Mouse (Mus musculus) heart, embryonic 15.5 days (tissue): Measurements from ENCODE around the gene 9130019O22Rik. TPM values are rescaled to one million over a fixed set of nuclear protein-coding genes. Genes with fewer than 3 reads are reported as not detected.
A peak's percentile ranks its signal among the peaks of the same experiment; 100 is the strongest.
"Not testable (repeated sequence)": the region's sequence is repeated elsewhere in the genome, so short reads cannot be mapped to it uniquely, and the experiment has no call there.

ENCODE experiments used
- ATAC-seq: fragments of 200-750 bp; cut with Nextera tagmentation; replicated peaks from 2 replicates; pipeline ENCODE4 v1.8.0; 2017; ENCODE audit warnings: low read depth, moderate TSS enrichment; ENCODE audit not compliant: insufficient number of reproducible peaks, insufficient read depth, low FRiP score
- H3K27ac ChIP-seq: fragments of 300-500 bp; sonication (generic); 2 replicates; pipeline ENCODE4 v1.5.1; 2015; ENCODE audit warnings: mild to moderate bottlenecking, inconsistent platforms
- H3K27me3 ChIP-seq: fragments of 300-500 bp; sonication (generic); 2 replicates; pipeline ENCODE4 v1.6.1; 2015; ENCODE audit warnings: inconsistent platforms
- H3K36me3 ChIP-seq: fragments of 300-500 bp; sonication (generic); 2 replicates; pipeline ENCODE4 v1.6.1; 2015; ENCODE audit warnings: mild to moderate bottlenecking, inconsistent platforms
- H3K4me1 ChIP-seq: fragments of 300-500 bp; sonication (generic); replicated peaks from 2 replicates; pipeline ENCODE4 v1.6.1; 2015; ENCODE audit warnings: inconsistent platforms
- H3K4me2 ChIP-seq: fragments of 300-500 bp; sonication (generic); 2 replicates; pipeline ENCODE4 v1.6.1; 2015; ENCODE audit warnings: inconsistent platforms, mild to moderate bottlenecking, moderate library complexity
- H3K4me3 ChIP-seq: fragments of 300-500 bp; sonication (generic); 2 replicates; pipeline ENCODE4 v1.5.1; 2015; ENCODE audit warnings: mild to moderate bottlenecking, inconsistent platforms
- H3K9ac ChIP-seq: fragments of 300-500 bp; sonication (generic); 2 replicates; pipeline ENCODE4 v1.6.1; 2015; ENCODE audit warnings: mild to moderate bottlenecking, inconsistent platforms
- H3K9me3 ChIP-seq: fragments of 300-500 bp; sonication (generic); replicated peaks from 2 replicates; pipeline ENCODE4 v1.6.1; 2016; ENCODE audit warnings: inconsistent platforms
- WGBS: fragments of 180-500 bp; shearing (Covaris S2); methylation state at CpG from one replicate; pipeline ENCODE4 v1.1.7; 2015; ENCODE audit warnings: mixed read lengths; 5-methylcytosine and 5-hydroxymethylcytosine counted together
- polyA plus RNA-seq: library from polyadenylated mRNA; unstranded; fragments of >200 nt; fragmentation: Nextera tagmentation; extraction: Ambion mirVana; gene quantifications from 2 replicates; pipeline ENCODE4 v1.2.1, GENCODE M21; 2015

The 9130019O22Rik gene
- polyA plus RNA-seq, 1 experiment from 2014 or later = 3.0 TPM

- Histone ChIP-seq H3K4me3 (peak within 1 kb of the TSS; percentile 86), H3K27ac (peak within 1 kb of the TSS; percentile 69), H3K4me2 (peak within 1 kb of the TSS; percentile 77), H3K9ac (peak within 1 kb of the TSS; percentile 82)
- not testable (repeated sequence) for H3K4me1 ChIP-seq, H3K36me3 ChIP-seq, H3K9me3 ChIP-seq, H3K27me3 ChIP-seq
- WGBS = under 1% methylated on average over 49 of the region's 49 CpGs
- peak; percentile 93 for ATAC-seq
Observed at GRCm38 (mm10) chr7:127375271-127376245, 11.4 kb downstream of the 9130019O22Rik start, which contains the start of gene Zfp747. Gene Zfp747 (minus strand): TSS chr7:127376050.

- H3K4me2 ChIP-seq, H3K27me3 ChIP-seq, H3K36me3 ChIP-seq, ATAC-seq, H3K9ac ChIP-seq, H3K27ac ChIP-seq, H3K9me3 ChIP-seq, H3K4me3 ChIP-seq, H3K4me1 ChIP-seq: not testable (repeated sequence)
- WGBS = 85% methylated on average over 3 of the region's 3 CpGs
Observed at GRCm38 (mm10) chr7:127371870-127372269, 15.1 kb downstream of the 9130019O22Rik start.

GRCm38 (mm10) chr7:127371213-127371612 lies 15.8 kb downstream of the 9130019O22Rik start:
- no peak overlapping the region for H3K9ac ChIP-seq
- H3K4me3 ChIP-seq = no peak overlapping the region
- H3K27ac ChIP-seq = no peak overlapping the region
- no peak for ATAC-seq
- no peaks in the 10 kb centered on the region for H3K27me3 ChIP-seq
- H3K36me3 ChIP-seq = peaks cover 5% of the 10 kb centered on the region; the same call in 1 of the 2 replicates
- H3K4me2 ChIP-seq = no peak overlapping the region
- peaks cover 2% of the 10 kb centered on the region; the same call in 1 of the 2 replicates for H3K4me1 ChIP-seq
- WGBS = 73% methylated on average over 2 of the region's 2 CpGs
- no peaks in the 10 kb centered on the region for H3K9me3 ChIP-seq

- no peak overlapping the region for H3K4me3 ChIP-seq
- 60% methylated on average over 3 of the region's 3 CpGs for WGBS
- H3K27ac ChIP-seq = no peak overlapping the region
- H3K36me3 ChIP-seq = no peaks in the 10 kb centered on the region
- peaks cover 11% of the 10 kb centered on the region; the same call in 1 of the 2 replicates for H3K27me3 ChIP-seq
- no peak overlapping the region for H3K4me2 ChIP-seq
- H3K4me1 ChIP-seq = peaks cover 9% of the 10 kb centered on the region
- ATAC-seq = no peak
- no peak overlapping the region for H3K9ac ChIP-seq
- no peaks in the 10 kb centered on the region for H3K9me3 ChIP-seq
Observed at GRCm38 (mm10) chr7:127366249-127366648, 20.7 kb downstream of the 9130019O22Rik start.

GRCm38 (mm10) chr7:127364166-127364565 lies 22.8 kb downstream of the 9130019O22Rik start:
- peak overlapping the region; percentile 42 for H3K4me3 ChIP-seq
- WGBS = 68% methylated on average over 4 of the region's 4 CpGs
- H3K9ac ChIP-seq = no peak overlapping the region

GRCm38 (mm10) chr7:127363475-127363921 lies 23.5 kb downstream of the 9130019O22Rik start:
- Histone ChIP-seq H3K27ac (no peak overlapping the region), H3K4me3 (peak overlapping the region; percentile 42), H3K4me2 (peak overlapping the region; percentile 83), H3K4me1 (peaks cover 9% of the 10 kb centered on the region), H3K36me3 (no peaks in the 10 kb centered on the region), H3K9me3 (no peaks in the 10 kb centered on the region), H3K9ac (peak overlapping the region; percentile 66), H3K27me3 (peaks cover 21% of the 10 kb centered on the region)
- ATAC-seq = peak; percentile 18; the same call in 1 of the 2 replicates
- 4% methylated on average over 24 of the region's 24 CpGs for WGBS

More at GRCm38 (mm10) chr7:127364166-127364565, 22.8 kb downstream of the 9130019O22Rik start:
- no peak for ATAC-seq
- Histone ChIP-seq H3K4me2 (peak overlapping the region; percentile 83), H3K9me3 (no peaks in the 10 kb centered on the region), H3K27me3 (peaks cover 20% of the 10 kb centered on the region), H3K36me3 (no peaks in the 10 kb centered on the region), H3K4me1 (peaks cover 9% of the 10 kb centered on the region), H3K27ac (no peak overlapping the region)

GRCm38 (mm10) chr7:127362418-127362817 lies 24.5 kb downstream of the 9130019O22Rik start:
- H3K4me2 ChIP-seq = peak overlapping the region; percentile 55
- H3K36me3 ChIP-seq, H3K27ac ChIP-seq, H3K4me1 ChIP-seq, H3K9me3 ChIP-seq, ATAC-seq: not testable (repeated sequence)
- peak overlapping the region; percentile 38 for H3K4me3 ChIP-seq
- 19% methylated on average over 13 of the region's 13 CpGs for WGBS
- peaks cover 23% of the 10 kb centered on the region for H3K27me3 ChIP-seq
- H3K9ac ChIP-seq = peak overlapping the region; percentile 38; the same call in 1 of the 2 replicates

GRCm38 (mm10) chr7:127361449-127361848 lies 25.5 kb downstream of the 9130019O22Rik start:
- Histone ChIP-seq H3K4me1 (peaks cover 9% of the 10 kb centered on the region), H3K27me3 (peaks cover 25% of the 10 kb centered on the region), H3K9ac (no peak overlapping the region), H3K36me3 (no peaks in the 10 kb centered on the region), H3K4me2 (no peak overlapping the region), H3K9me3 (no peaks in the 10 kb centered on the region), H3K4me3 (no peak overlapping the region), H3K27ac (no peak overlapping the region)
- 39% methylated on average over 13 of the region's 13 CpGs for WGBS
- ATAC-seq = no peak

- no peak overlapping the region for H3K4me3 ChIP-seq
- peaks cover 27% of the 10 kb centered on the region for H3K27me3 ChIP-seq
- WGBS = 63% methylated on average over 4 of the region's 4 CpGs
- H3K4me1 ChIP-seq = peaks cover 9% of the 10 kb centered on the region
- no peak overlapping the region for H3K9ac ChIP-seq
- H3K36me3 ChIP-seq = no peaks in the 10 kb centered on the region
- no peak for ATAC-seq
- no peak overlapping the region for H3K27ac ChIP-seq
- no peak overlapping the region for H3K4me2 ChIP-seq
- no peaks in the 10 kb centered on the region for H3K9me3 ChIP-seq
Observed at GRCm38 (mm10) chr7:127360265-127360664, 26.7 kb downstream of the 9130019O22Rik start.

GRCm38 (mm10) chr7:127358472-127358871 lies 28.5 kb downstream of the 9130019O22Rik start:
- ATAC-seq = no peak
- WGBS = 61% methylated on average over 4 of the region's 4 CpGs
- Histone ChIP-seq H3K9me3 (no peaks in the 10 kb centered on the region), H3K9ac (no peak overlapping the region), H3K4me1 (peaks cover 5% of the 10 kb centered on the region), H3K4me3 (no peak overlapping the region), H3K4me2 (no peak overlapping the region), H3K27ac (no peak overlapping the region), H3K27me3 (peaks cover 23% of the 10 kb centered on the region), H3K36me3 (no peaks in the 10 kb centered on the region)

- no peaks in the 10 kb centered on the region for H3K9me3 ChIP-seq
- no peak overlapping the region for H3K4me2 ChIP-seq
- peaks cover 21% of the 10 kb centered on the region for H3K27me3 ChIP-seq
- no peak overlapping the region for H3K4me3 ChIP-seq
- H3K27ac ChIP-seq = no peak overlapping the region
- H3K9ac ChIP-seq = no peak overlapping the region
- 57% methylated on average over 2 of the region's 2 CpGs for WGBS
- peaks cover 3% of the 10 kb centered on the region; the same call in 1 of the 2 replicates for H3K4me1 ChIP-seq
- no peaks in the 10 kb centered on the region for H3K36me3 ChIP-seq
- no peak for ATAC-seq
Observed at GRCm38 (mm10) chr7:127357871-127358270, 29.1 kb downstream of the 9130019O22Rik start.
